Mouse (Mus musculus) liver, embryonic 15.5 days (tissue): Measurements from ENCODE around the gene Slc12a3. TPM values are rescaled to one million over a fixed set of nuclear protein-coding genes. Genes with fewer than 3 reads are reported as not detected.
A peak's percentile ranks its signal among the peaks of the same experiment; 100 is the strongest.

ENCODE experiments used
- ATAC-seq: fragments of 200-750 bp; cut with Nextera tagmentation; 2 replicates; pipeline ENCODE4 v1.8.0; 2017; ENCODE audit warnings: moderate number of reproducible peaks, mild to moderate bottlenecking, moderate library complexity; ENCODE audit not compliant: insufficient read depth
- H3K27ac ChIP-seq: fragments of 300-500 bp; sonication (generic); replicated peaks from 2 replicates; pipeline ENCODE4 v1.5.1; 2015; ENCODE audit warnings: mild to moderate bottlenecking, inconsistent platforms
- H3K27me3 ChIP-seq: fragments of 300-500 bp; sonication (generic); 2 replicates; pipeline ENCODE4 v1.6.1; 2015; ENCODE audit warnings: mild to moderate bottlenecking, inconsistent platforms
- H3K36me3 ChIP-seq: fragments of 300-500 bp; sonication (generic); replicated peaks from 2 replicates; pipeline ENCODE4 v1.6.1; 2015; ENCODE audit warnings: moderate library complexity, mild to moderate bottlenecking, inconsistent platforms
- H3K4me1 ChIP-seq: fragments of 300-500 bp; sonication (generic); replicated peaks from 2 replicates; pipeline ENCODE4 v1.6.1; 2015; ENCODE audit warnings: inconsistent platforms
- H3K4me2 ChIP-seq: fragments of 300-500 bp; sonication (generic); 2 replicates; pipeline ENCODE4 v1.6.1; 2015; ENCODE audit warnings: moderate library complexity, mild to moderate bottlenecking, inconsistent platforms
- H3K4me3 ChIP-seq: fragments of 300-500 bp; sonication (generic); replicated peaks from 2 replicates; pipeline ENCODE4 v1.5.1; 2015; ENCODE audit warnings: mild to moderate bottlenecking, inconsistent platforms
- H3K9ac ChIP-seq: fragments of 300-500 bp; sonication (generic); 2 replicates; pipeline ENCODE4 v1.6.1; 2015; ENCODE audit warnings: moderate library complexity, mild to moderate bottlenecking, inconsistent platforms
- H3K9me3 ChIP-seq: fragments of 300-500 bp; sonication (generic); replicated peaks from 2 replicates; pipeline ENCODE4 v1.6.1; 2016; ENCODE audit warnings: inconsistent platforms
- WGBS: fragments of 180-500 bp; shearing (Covaris S2); methylation state at CpG from one replicate; pipeline ENCODE4 v1.1.7; 2015; ENCODE audit warnings: mixed read lengths; ENCODE audit not compliant: insufficient replicate concordance; 5-methylcytosine and 5-hydroxymethylcytosine counted together
- polyA plus RNA-seq: library from polyadenylated mRNA; unstranded; fragments of >200 nt; fragmentation: Nextera tagmentation; extraction: Ambion mirVana; gene quantifications from 2 replicates; pipeline ENCODE4 v1.2.1, GENCODE M21; 2015

Gene Slc12a3
- polyA plus RNA-seq, 1 experiment from 2014 or later = 0.15 TPM

- Histone ChIP-seq H3K4me2 (peak overlapping the region; percentile 55), H3K36me3 (no peaks in the 10 kb centered on the region), H3K27ac (peak overlapping the region; percentile 79), H3K27me3 (0 out of 2 replicates have a peak, but pooled peaks cover 3% of the 10 kb centered on the region), H3K9me3 (no peaks in the 10 kb centered on the region), H3K4me1 (peaks cover 44% of the 10 kb centered on the region), H3K9ac (peak overlapping the region; percentile 26; the same call in 1 of the 2 replicates), H3K4me3 (no peak overlapping the region; the same call in 1 of the 2 replicates)
- peak; percentile 70 for ATAC-seq
- WGBS = 7% methylated on average over 3 of the region's 3 CpGs
These were observed 46.6 kb downstream of the Slc12a3 start for GRCm38 (mm10) chr8:94375551-94375991.

GRCm38 (mm10) chr8:94376176-94376575 lies 47.2 kb downstream of the Slc12a3 start:
- Histone ChIP-seq H3K27me3 (0 out of 2 replicates have a peak, but pooled peaks cover 9% of the 10 kb centered on the region), H3K36me3 (no peaks in the 10 kb centered on the region), H3K9me3 (no peaks in the 10 kb centered on the region), H3K4me2 (peak overlapping the region; percentile 55), H3K9ac (0 out of 2 replicates have a peak overlapping the region, but pooled peaks have one; percentile 26), H3K27ac (peak overlapping the region; percentile 79), H3K4me3 (no peak overlapping the region), H3K4me1 (peaks cover 44% of the 10 kb centered on the region)
- no peak for ATAC-seq
- WGBS = 59% methylated on average over 3 of the region's 3 CpGs

- no peak overlapping the region for H3K9ac ChIP-seq
- peak overlapping the region; percentile 79 for H3K27ac ChIP-seq
- no peaks in the 10 kb centered on the region for H3K9me3 ChIP-seq
- WGBS = 76% methylated on average over 2 of the region's 2 CpGs
- 0 out of 2 replicates have a peak, but pooled peaks cover 13% of the 10 kb centered on the region for H3K27me3 ChIP-seq
- H3K4me2 ChIP-seq = no peak overlapping the region
- peaks cover 44% of the 10 kb centered on the region for H3K4me1 ChIP-seq
- no peak for ATAC-seq
- H3K4me3 ChIP-seq = no peak overlapping the region
- H3K36me3 ChIP-seq = no peaks in the 10 kb centered on the region
These were observed 47.6 kb downstream of the Slc12a3 start for GRCm38 (mm10) chr8:94376580-94376979.

GRCm38 (mm10) chr8:94377031-94377430 lies 48.0 kb downstream of the Slc12a3 start:
- no peaks in the 10 kb centered on the region for H3K36me3 ChIP-seq
- no peak for ATAC-seq
- H3K27ac ChIP-seq = peak overlapping the region; percentile 79
- no peak overlapping the region for H3K4me3 ChIP-seq
- H3K4me1 ChIP-seq = peaks cover 44% of the 10 kb centered on the region
- no peaks in the 10 kb centered on the region for H3K9me3 ChIP-seq
- H3K4me2 ChIP-seq = no peak overlapping the region
- no peak overlapping the region for H3K9ac ChIP-seq
- WGBS = 67% methylated on average over 4 of the region's 4 CpGs
- 0 out of 2 replicates have a peak, but pooled peaks cover 16% of the 10 kb centered on the region for H3K27me3 ChIP-seq

GRCm38 (mm10) chr8:94377714-94378205 lies 48.8 kb downstream of the Slc12a3 start:
- Histone ChIP-seq H3K27me3 (0 out of 2 replicates have a peak, but pooled peaks cover 16% of the 10 kb centered on the region), H3K27ac (peak overlapping the region; percentile 79), H3K4me1 (peaks cover 39% of the 10 kb centered on the region), H3K9me3 (no peaks in the 10 kb centered on the region), H3K36me3 (no peaks in the 10 kb centered on the region), H3K4me2 (peak overlapping the region; percentile 11; the same call in 1 of the 2 replicates), H3K4me3 (peak overlapping the region; percentile 29), H3K9ac (peak overlapping the region; percentile 13; the same call in 1 of the 2 replicates)
- WGBS = 67% methylated on average over 11 of the region's 11 CpGs
- peak; percentile 76 for ATAC-seq

- Histone ChIP-seq H3K4me1 (peaks cover 39% of the 10 kb centered on the region), H3K4me2 (peak overlapping the region; percentile 28), H3K27me3 (0 out of 2 replicates have a peak, but pooled peaks cover 16% of the 10 kb centered on the region), H3K9me3 (no peaks in the 10 kb centered on the region), H3K27ac (0 out of 2 replicates have a peak overlapping the region, but pooled peaks have one; percentile 10), H3K36me3 (no peaks in the 10 kb centered on the region), H3K4me3 (peak overlapping the region; percentile 29), H3K9ac (no peak overlapping the region)
- WGBS = 69% methylated on average over 15 of the region's 15 CpGs
- ATAC-seq = no peak
These were observed 49.9 kb downstream of the Slc12a3 start for GRCm38 (mm10) chr8:94378763-94379415.

- 78% methylated on average over 9 of the region's 9 CpGs for whole genome bisulfite sequencing
- H3K9ac ChIP-seq = no peak overlapping the region
- H3K4me2 ChIP-seq = peak overlapping the region; percentile 11; the same call in 1 of the 2 replicates
- no peaks in the 10 kb centered on the region for H3K9me3 ChIP-seq
- H3K27ac ChIP-seq = no peak overlapping the region
- no peak for ATAC-seq
- H3K4me1 ChIP-seq = peaks cover 40% of the 10 kb centered on the region
- 0 out of 2 replicates have a peak, but pooled peaks cover 16% of the 10 kb centered on the region for H3K27me3 ChIP-seq
- no peaks in the 10 kb centered on the region for H3K36me3 ChIP-seq
- no peak overlapping the region for H3K4me3 ChIP-seq
These were observed 50.7 kb downstream of the Slc12a3 start for GRCm38 (mm10) chr8:94379686-94380085.

- peaks cover 7% of the 10 kb centered on the region for H3K36me3 ChIP-seq
- H3K27me3 ChIP-seq = 0 out of 2 replicates have a peak, but pooled peaks cover 13% of the 10 kb centered on the region
- H3K9ac ChIP-seq = peak overlapping the region; percentile 13
- H3K27ac ChIP-seq = peak overlapping the region; percentile 29; the same call in 1 of the 2 replicates
- H3K4me2 ChIP-seq = peak overlapping the region; percentile 29; the same call in 1 of the 2 replicates
- 33% methylated on average over 7 of the region's 7 CpGs for WGBS
- no peak for ATAC-seq
- H3K4me1 ChIP-seq = peaks cover 41% of the 10 kb centered on the region
- no peak overlapping the region for H3K4me3 ChIP-seq
- H3K9me3 ChIP-seq = no peaks in the 10 kb centered on the region
These were observed 55.2 kb downstream of the Slc12a3 start for GRCm38 (mm10) chr8:94384166-94384565.

- Histone ChIP-seq H3K27ac (peak overlapping the region; percentile 97), H3K4me2 (peak overlapping the region; percentile 96), H3K9ac (peak overlapping the region; percentile 97), H3K4me3 (peak overlapping the region; percentile 94), H3K27me3 (0 out of 2 replicates have a peak, but pooled peaks cover 12% of the 10 kb centered on the region), H3K36me3 (peaks cover 22% of the 10 kb centered on the region), H3K9me3 (no peaks in the 10 kb centered on the region), H3K4me1 (peaks cover 41% of the 10 kb centered on the region)
- WGBS = 25% methylated on average over 20 of the region's 20 CpGs
- no peak for ATAC-seq
These were observed 56.7 kb downstream of the Slc12a3 start for GRCm38 (mm10) chr8:94385506-94386213.

- peaks cover 44% of the 10 kb centered on the region for H3K4me1 ChIP-seq
- H3K27ac ChIP-seq = peak within 1 kb of the TSS; percentile 97
- peak within 1 kb of the TSS; percentile 96 for H3K4me2 ChIP-seq
- peak within 1 kb of the TSS; percentile 98 for H3K9ac ChIP-seq
- WGBS = under 1% methylated on average over 65 of the region's 65 CpGs
- no peaks in the 10 kb centered on the region for H3K9me3 ChIP-seq
- peak; percentile 93 for ATAC-seq
- peaks cover 29% of the 10 kb centered on the region for H3K36me3 ChIP-seq
- peak within 1 kb of the TSS; percentile 94 for H3K4me3 ChIP-seq
- H3K27me3 ChIP-seq = 0 out of 2 replicates have a peak, but pooled peaks cover 5% of the 10 kb centered on the region
These were observed 57.4 kb downstream of the Slc12a3 start, which contains the start of gene Herpud1 for GRCm38 (mm10) chr8:94386214-94387026. Herpud1 (plus strand) TSS chr8:94386438.
